Mouse (Mus musculus) forebrain, postnatal 0 days (tissue): ENCODE data around the gene Mnx1. TPM values are rescaled to one million over a fixed set of nuclear protein-coding genes. Genes with fewer than 3 reads are reported as not detected.

ENCODE experiments used
- ATAC-seq: fragments of 200-750 bp; cut with Nextera tagmentation; 2 replicates; pipeline ENCODE4 v1.8.0; 2017; ENCODE audit warnings: mild to moderate bottlenecking, moderate library complexity
- DNase-seq: peaks from one replicate; pipeline ENCODE4 v3.0.0-alpha.2; 2015
- H3K27ac ChIP-seq: fragments of 300-500 bp; sonication (generic); 2 replicates; pipeline ENCODE4 v1.5.1; 2014; ENCODE audit warnings: low read depth, mild to moderate bottlenecking, antibody characterized with exemption, low read length, moderate library complexity, mixed read lengths
- H3K27me3 ChIP-seq: fragments of 300-500 bp; sonication (generic); 2 replicates; pipeline ENCODE4 v1.6.1; 2014; ENCODE audit warnings: mild to moderate bottlenecking, low read length, mixed read lengths; ENCODE audit not compliant: insufficient read depth
- H3K36me3 ChIP-seq: fragments of 300-500 bp; sonication (generic); 2 replicates; pipeline ENCODE4 v1.6.1; 2014; ENCODE audit warnings: mild to moderate bottlenecking, moderate library complexity; ENCODE audit not compliant: insufficient read depth
- H3K4me1 ChIP-seq: fragments of 300-500 bp; sonication (generic); 2 replicates; pipeline ENCODE4 v1.6.1; 2014; ENCODE audit warnings: antibody characterized with exemption; ENCODE audit not compliant: insufficient read depth
- H3K4me2 ChIP-seq: fragments of 300-500 bp; sonication (generic); 2 replicates; pipeline ENCODE4 v1.6.1; 2014; ENCODE audit warnings: low read depth, mild to moderate bottlenecking, moderate library complexity
- H3K4me3 ChIP-seq: fragments of 300-500 bp; sonication (generic); 2 replicates; pipeline ENCODE4 v1.5.1; 2014; ENCODE audit warnings: low read depth, low read length, mixed read lengths
- H3K9ac ChIP-seq: fragments of 300-500 bp; sonication (generic); 2 replicates; pipeline ENCODE4 v1.6.1; 2014; ENCODE audit warnings: mild to moderate bottlenecking
- H3K9me3 ChIP-seq: fragments of 300-500 bp; sonication (generic); 2 replicates; pipeline ENCODE4 v1.6.1; 2016; ENCODE audit warnings: low read length
- CTCF ChIP-seq: sonication (generic); IDR thresholded peaks from 2 replicates; pipeline ENCODE4 v1.5.1; 2016; ENCODE audit warnings: antibody characterized with exemption, control low read depth, low read depth
- WGBS: fragments of 180-500 bp; shearing (Covaris S2); extraction: QIAGEN DNeasy Blood & Tissue Kit; methylation state at CpG from one replicate; pipeline ENCODE4 v1.1.7; 2014; 5-methylcytosine and 5-hydroxymethylcytosine counted together
- polyA plus RNA-seq: library from polyadenylated mRNA; unstranded; fragments of >200 nt; fragmentation: Nextera tagmentation; extraction: Ambion mirVana; gene quantifications from 2 replicates; pipeline ENCODE4 v1.2.1, GENCODE M21; 2015
- total RNA-seq: library from RNA; depleted of rRNA; stranded (reverse); fragments of >200 nt; gene quantifications from 2 replicates; pipeline ENCODE4 v1.2.3, GENCODE M21; 2014

Gene Mnx1
- total and polyA plus RNA-seq, 2 experiments from 2014 or later, result not detected

DNA sequence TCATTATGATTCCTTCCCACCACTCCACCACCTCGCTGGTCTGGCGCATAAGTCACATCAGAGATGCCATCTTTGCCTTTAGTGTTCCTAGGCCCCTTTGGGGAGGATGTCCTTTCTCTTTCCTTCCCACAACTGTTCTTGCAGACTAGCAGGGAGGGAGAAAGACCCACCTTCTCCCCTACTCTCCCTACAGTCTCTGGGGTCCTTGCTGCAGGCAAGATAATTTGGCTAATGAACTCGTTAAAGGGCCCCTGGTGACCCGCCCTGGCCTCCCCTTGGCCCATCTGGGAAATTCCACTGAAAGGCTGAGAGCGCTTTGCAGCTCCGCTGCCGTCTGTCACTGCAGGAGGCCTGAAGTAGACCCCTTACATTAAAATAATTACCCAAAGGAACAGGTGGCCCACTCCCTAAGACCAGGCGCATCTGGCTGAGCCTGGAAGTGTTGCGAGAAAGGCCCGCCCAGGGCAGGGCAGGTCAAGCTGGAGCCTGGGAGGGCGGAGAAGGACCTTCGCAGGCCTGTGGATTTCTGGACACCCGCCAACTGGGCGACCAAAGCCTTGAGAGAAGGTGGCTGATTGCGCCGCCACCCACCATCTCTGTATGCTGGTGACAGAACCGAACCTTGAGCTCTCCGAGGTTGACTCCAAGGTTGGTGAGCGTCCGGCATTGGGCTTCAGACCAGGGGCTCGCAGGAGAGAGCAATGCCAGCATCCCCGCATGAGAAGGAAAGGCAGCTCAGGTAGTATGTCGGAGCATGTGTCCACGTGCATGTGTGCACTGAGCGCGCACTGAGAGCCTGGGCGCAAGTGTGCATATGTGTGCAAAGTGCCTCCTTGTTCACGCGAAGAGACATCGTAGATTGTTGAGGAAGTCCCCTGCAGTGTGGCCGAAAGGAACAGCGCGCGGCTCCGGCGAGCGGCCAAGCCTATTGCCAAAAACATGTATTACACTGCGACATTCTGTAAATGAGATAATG is 7.0 kb upstream of the Mnx1 start:
- DNase-seq (peak; percentile 12), ATAC-seq (no peak)
- Histone ChIP-seq H3K4me1 (0 out of 2 replicates have a peak, but pooled peaks cover 4% of the 10 kb centered on the region), H3K4me3 (no peak overlapping the region), H3K27ac (no peak overlapping the region), H3K9me3 (no peaks in the 10 kb centered on the region), H3K4me2 (no peak overlapping the region), H3K27me3 (peaks cover 86% of the 10 kb centered on the region), H3K9ac (no peak overlapping the region), H3K36me3 (no peaks in the 10 kb centered on the region)
- no peak for TF ChIP-seq CTCF
- 2% methylated on average over 38 of the region's 38 CpGs for WGBS

DNA sequence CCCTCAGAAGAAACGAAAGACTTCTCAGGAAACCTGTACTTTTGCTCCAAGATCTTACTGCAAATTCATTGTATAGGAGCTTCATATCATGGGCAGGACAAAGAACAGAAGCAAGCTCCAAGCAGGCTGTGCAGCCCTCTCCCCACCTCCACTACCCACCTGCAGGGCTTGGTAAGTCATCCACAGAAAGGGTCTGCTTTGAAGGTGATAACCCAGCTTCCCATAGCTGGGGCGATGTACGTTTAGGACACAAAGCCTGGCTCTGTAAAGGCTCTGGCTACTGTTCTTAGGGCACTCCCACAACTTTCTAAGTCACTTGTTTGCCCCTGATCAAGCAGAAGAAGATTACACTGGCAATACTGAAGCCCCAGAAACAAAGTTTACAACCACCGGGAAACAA is 5.5 kb upstream of the Mnx1 start:
- TF ChIP-seq CTCF, result no peak
- Histone ChIP-seq H3K4me2 (no peak overlapping the region), H3K36me3 (no peaks in the 10 kb centered on the region), H3K9me3 (no peaks in the 10 kb centered on the region), H3K4me1 (0 out of 2 replicates have a peak, but pooled peaks cover 4% of the 10 kb centered on the region), H3K27ac (no peak overlapping the region), H3K9ac (no peak overlapping the region), H3K4me3 (no peak overlapping the region), H3K27me3 (peaks cover 86% of the 10 kb centered on the region)
- ATAC-seq (no peak), DNase-seq (peak; percentile 1)
- WGBS, result 6% methylated on average over 4 of the region's 4 CpGs

DNA sequence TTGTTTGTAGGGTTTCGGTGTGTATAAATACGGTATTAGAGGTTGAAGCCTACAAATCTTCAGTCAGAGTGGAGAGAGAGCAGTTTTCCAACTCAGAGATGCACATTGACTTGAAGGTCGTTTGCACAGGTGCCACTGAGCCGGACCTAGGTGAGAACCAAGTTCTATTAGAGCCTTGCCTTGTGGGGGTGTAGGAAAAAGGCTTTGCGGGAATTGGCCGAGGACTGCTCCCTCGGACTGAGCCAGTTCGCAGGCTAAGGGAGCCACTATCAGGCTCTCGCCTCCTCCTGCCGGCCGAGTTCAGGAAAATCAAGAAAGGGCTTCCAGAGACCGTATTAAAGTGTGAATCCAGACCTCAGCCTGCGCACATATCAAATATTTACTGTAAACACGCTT is 926 bp upstream of the Mnx1 start:
- Histone ChIP-seq H3K4me1 (no peaks in the 10 kb centered on the region), H3K4me2 (no peak overlapping the region), H3K27me3 (peaks cover 90% of the 10 kb centered on the region), H3K4me3 (no peak overlapping the region), H3K9me3 (no peaks in the 10 kb centered on the region), H3K27ac (no peak overlapping the region), H3K9ac (no peak overlapping the region), H3K36me3 (no peaks in the 10 kb centered on the region)
- WGBS, result under 1% methylated on average over 14 of the region's 14 CpGs
- ATAC-seq (peak; percentile 36; the same call in 1 of the 2 replicates), DNase-seq (peak; percentile 42)
- peak; percentile 36 for TF ChIP-seq CTCF

DNA sequence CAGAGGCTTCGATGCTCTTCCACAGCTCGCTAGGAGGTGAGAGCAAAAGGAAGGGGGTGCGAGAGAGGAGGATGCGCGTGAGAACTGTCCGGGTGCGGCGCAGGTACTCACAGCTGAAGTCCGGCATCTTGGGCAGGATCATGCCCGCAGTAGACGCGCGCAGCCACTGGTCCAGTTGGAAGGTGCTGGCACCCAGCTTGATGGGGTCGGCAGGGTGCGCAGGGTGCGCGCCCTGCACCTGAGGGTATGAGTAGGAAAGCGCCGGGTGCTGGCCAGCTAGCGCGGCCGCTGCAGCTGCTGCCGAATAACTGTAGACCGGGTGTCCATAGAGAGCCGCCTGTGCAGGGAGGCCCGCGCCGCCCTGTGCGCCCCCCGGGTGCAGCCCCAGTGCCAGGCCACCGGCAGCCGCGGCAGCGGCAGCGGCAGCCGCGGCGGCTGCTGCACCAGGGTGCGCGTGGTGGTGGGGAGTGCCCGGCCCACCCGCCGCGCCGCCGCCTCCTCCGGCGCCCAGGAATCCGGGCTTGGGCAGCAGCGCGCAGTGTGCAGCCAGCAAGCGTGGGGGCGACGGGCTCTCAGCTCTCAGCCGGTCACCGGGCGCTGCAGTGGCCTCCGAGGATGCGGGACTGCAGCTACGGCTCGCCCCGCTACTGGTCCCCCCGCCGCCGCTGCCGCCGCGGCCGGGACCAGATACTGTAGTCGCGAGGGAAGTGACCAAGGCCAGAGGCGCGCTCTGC is 629 bp downstream of the Mnx1 start:
- no peak overlapping the region for H3K27ac ChIP-seq

DNA sequence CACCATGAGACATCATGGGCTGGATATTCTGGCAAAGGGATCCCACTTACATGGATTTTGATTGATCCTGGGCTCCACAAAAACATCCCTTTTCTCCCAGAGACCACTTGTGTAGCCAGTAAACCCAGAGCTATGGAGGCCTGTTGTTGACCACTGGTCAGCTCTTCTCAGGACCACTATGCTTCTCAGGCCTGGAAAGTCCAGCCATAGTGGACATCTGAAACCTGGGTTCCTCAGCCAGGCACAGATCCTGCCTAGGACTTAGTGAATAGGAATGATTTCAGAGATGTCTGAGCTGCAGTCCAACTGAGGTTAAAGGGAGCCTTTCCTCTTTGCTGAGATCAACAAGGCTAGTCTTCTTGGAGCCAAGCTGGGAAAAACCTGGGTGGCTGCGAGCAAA is 2.2 kb downstream of the Mnx1 start:
- DNase-seq (no peak), ATAC-seq (no peak)
- Histone ChIP-seq H3K9me3 (no peaks in the 10 kb centered on the region), H3K27ac (no peak overlapping the region), H3K36me3 (no peaks in the 10 kb centered on the region), H3K9ac (no peak overlapping the region), H3K4me3 (no peak overlapping the region), H3K4me1 (no peaks in the 10 kb centered on the region), H3K4me2 (no peak overlapping the region), H3K27me3 (peaks cover 98% of the 10 kb centered on the region)
- 5% methylated on average over 1 of the region's 1 CpGs for whole genome bisulfite sequencing
- TF ChIP-seq CTCF, result no peak

More for the DNA sequence above, 629 bp downstream of the Mnx1 start:
- Histone ChIP-seq H3K27me3 (peaks cover 97% of the 10 kb centered on the region), H3K4me1 (no peaks in the 10 kb centered on the region), H3K4me3 (peak overlapping the region; percentile 31), H3K9me3 (no peaks in the 10 kb centered on the region), H3K9ac (no peak overlapping the region), H3K4me2 (peak overlapping the region; percentile 48), H3K36me3 (no peaks in the 10 kb centered on the region)
- DNase-seq (no peak), ATAC-seq (peak; percentile 44)
- WGBS, result 2% methylated on average over 68 of the region's 73 CpGs
- no peak for TF ChIP-seq CTCF

DNA sequence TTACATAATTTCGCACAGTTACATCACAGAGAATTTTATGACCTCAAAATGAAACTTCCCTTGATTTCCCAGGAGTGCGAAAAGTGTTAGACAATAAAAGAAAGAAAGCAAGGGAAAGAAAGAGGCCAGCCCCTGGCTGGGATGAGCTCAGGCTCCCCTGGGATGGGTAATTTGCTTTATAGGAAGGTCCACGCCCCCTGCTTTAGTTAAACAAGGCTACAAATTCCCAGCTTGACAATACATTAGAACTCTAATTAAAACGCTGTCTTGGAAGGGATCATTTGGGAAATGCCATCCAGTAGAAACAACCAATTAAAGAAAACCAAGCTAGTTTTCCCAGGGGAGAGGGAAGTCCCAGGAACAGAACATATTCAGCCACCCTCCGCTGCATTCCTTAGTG is 2.7 kb downstream of the Mnx1 start:
- Histone ChIP-seq H3K9ac (no peak overlapping the region), H3K4me2 (no peak overlapping the region), H3K9me3 (no peaks in the 10 kb centered on the region), H3K4me1 (no peaks in the 10 kb centered on the region), H3K4me3 (no peak overlapping the region), H3K27ac (no peak overlapping the region), H3K36me3 (no peaks in the 10 kb centered on the region), H3K27me3 (peaks cover 95% of the 10 kb centered on the region)
- ATAC-seq (no peak), DNase-seq (no peak)
- TF ChIP-seq CTCF, result no peak
- 3% methylated on average over 5 of the region's 5 CpGs for WGBS

DNA sequence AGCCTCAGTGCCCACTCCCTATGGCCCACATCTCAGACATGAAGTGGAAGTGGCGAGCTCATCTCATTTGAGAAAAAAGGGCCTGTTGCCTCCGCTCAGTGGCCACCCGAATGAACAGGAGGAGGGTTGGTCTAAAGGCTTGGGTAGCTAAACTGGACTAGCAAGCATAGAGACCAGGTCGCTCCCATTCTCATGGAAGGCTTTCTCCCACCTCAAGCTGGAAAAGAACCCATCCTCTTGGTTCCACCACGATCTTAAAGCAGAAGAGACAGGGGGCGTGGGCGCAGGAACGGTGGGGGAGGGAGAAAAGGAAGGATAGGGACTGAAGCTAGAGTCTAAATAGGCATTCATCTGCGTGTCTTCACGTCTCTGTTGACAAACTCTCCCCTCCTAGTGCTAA is 3.2 kb downstream of the Mnx1 start:
- WGBS, result 3% methylated on average over 10 of the region's 10 CpGs
- no peak for DNase-seq

More for the DNA sequence above, 3.2 kb downstream of the Mnx1 start:
- H3K36me3 ChIP-seq, result no peaks in the 10 kb centered on the region
- no peaks in the 10 kb centered on the region for H3K4me1 ChIP-seq
- H3K9ac ChIP-seq, result no peak overlapping the region
- no peak overlapping the region for H3K27ac ChIP-seq
- peaks cover 90% of the 10 kb centered on the region for H3K27me3 ChIP-seq
- H3K4me3 ChIP-seq, result no peak overlapping the region
- no peak for ATAC-seq
- no peaks in the 10 kb centered on the region for H3K9me3 ChIP-seq
- no peak overlapping the region for H3K4me2 ChIP-seq
- no peak for TF ChIP-seq CTCF
